Mouse (Mus musculus): ENCODE measurements around the gene Magi1. TPM values are rescaled to one million over a fixed set of nuclear protein-coding genes. Genes with fewer than 3 reads are reported as not detected.

The Magi1 gene
- total RNA-seq (2015; ENCODE audit: low replicate concordance) (not detected in 2 replicates), total RNA-seq (2017; ENCODE audit: low replicate concordance) (not detected in 2 replicates)

GRCm38 (mm10) chr6:94283318-94284061 is at the start of gene Magi1:
Gene Magi1, minus strand, starts transcription at chr6:94283917.
- no peak for ATAC-seq (replicated peaks; ENCODE audit: low FRiP score, poor library complexity, severe bottlenecking)

GRCm38 (mm10) chr6:94327143-94327542 is 43.4 kb upstream of the Magi1 start:
- ATAC-seq (replicated peaks; ENCODE audit: low FRiP score, poor library complexity, severe bottlenecking) = no peak

DNA sequence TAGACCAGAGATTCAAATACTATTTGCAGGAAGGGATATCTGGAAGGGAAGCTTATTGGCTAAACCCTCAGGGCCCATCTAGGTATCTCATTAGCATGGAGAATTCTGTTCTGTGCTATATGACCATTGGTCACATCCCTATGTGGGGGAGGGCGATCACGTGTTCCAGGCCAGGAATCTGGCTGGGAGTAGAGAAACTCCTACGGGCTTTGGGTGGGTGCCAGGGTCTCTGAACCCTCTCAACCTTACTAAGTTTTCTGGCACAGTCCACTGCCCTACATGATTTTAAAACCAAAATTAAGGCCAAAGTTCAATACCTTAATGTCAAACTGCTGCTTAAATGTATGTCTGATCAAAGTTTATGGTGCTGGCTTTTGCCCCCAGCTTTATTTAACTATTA is 33.2 kb upstream of the Magi1 start:
- ATAC-seq (replicated peaks; ENCODE audit: low FRiP score, poor library complexity, severe bottlenecking) = no peak

DNA sequence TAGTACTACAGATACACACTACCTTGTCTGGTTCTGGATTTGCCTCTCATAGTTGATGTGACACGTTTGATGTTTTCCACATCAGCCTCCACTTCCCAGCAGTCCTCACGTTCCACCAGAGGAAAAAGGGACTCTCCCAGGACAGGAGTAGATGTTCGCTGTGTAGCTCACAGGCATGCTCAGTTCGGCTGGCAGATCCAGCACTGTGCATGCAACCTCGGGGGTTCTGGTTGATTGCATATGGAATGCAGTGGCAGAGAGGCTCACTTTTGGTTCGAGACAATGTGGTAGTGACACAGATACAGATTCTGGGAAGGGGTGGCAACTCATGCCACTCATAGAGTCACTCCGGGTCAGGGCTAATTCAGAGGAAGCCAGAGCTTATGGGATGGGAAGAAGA is 28.6 kb upstream of the Magi1 start:
- ATAC-seq (replicated peaks; ENCODE audit: low FRiP score, poor library complexity, severe bottlenecking) = no peak

DNA sequence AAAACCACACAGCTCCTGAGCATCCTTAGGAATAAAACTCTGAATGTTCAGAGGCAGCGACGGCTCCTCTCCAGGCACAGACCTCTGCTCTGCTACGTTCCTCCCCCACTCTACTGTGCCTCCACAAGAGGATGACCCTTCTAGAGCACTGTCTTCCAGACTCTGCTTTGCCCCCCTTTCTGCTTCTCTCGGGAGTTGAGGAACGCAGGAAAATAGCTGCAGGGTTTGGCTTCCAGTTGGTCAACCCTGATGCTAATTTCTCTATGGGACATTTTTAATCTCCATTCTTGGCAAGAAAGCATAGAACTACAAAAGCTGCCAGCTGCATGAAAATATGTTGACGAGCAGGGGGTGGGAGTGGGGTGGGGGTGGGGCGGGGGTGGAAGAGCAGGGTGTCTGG is 24.8 kb upstream of the Magi1 start:
- ATAC-seq (replicated peaks; ENCODE audit: low FRiP score, poor library complexity, severe bottlenecking) = no peak

GRCm38 (mm10) chr6:94303512-94303911 is 19.8 kb upstream of the Magi1 start:
- ATAC-seq (replicated peaks; ENCODE audit: low FRiP score, poor library complexity, severe bottlenecking) = no peak

- ATAC-seq (replicated peaks; ENCODE audit: low FRiP score, poor library complexity, severe bottlenecking) = no peak
These were observed 18.1 kb upstream of the Magi1 start for GRCm38 (mm10) chr6:94301804-94302203.

DNA sequence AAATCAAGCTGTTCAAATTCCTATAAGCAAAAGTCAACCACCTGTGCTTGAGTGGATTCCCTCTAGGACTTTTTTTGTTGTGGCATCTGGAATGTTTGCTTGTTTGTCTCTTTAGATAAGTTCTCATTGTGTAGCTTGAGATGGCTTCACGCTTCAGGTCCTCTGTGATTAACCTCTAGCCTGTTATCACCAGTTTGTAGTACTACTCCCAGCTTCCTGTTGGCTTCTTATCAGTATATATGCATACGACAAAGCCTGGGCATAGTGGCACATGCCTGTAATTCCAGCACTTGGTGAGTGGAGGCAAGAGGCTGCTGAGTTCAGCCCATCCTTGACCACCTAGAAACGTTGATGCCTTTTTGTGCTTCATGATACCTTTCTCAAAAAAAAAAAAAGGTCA is 16.8 kb upstream of the Magi1 start:
- ATAC-seq (replicated peaks; ENCODE audit: low FRiP score, poor library complexity, severe bottlenecking) = no peak

DNA sequence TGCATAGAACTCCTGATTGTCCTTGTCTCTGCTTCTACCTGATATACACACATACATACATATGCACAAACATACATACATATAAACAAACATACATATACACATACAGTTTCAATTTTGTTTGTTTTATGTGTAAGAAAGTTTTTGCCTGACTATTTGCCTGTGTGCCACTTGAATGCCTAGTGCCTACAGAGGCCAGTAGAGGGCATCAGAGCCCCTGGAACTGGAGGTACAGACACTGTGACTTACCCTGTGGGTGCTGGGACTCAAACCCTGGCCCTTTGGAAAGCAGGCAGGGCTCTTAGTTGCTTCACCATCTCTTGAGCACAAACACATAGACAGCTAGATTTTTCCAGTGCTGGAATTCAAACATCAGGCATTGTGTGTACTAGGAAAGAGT is 3.7 kb upstream of the Magi1 start:
- ATAC-seq (replicated peaks; ENCODE audit: low FRiP score, poor library complexity, severe bottlenecking) = no peak

DNA sequence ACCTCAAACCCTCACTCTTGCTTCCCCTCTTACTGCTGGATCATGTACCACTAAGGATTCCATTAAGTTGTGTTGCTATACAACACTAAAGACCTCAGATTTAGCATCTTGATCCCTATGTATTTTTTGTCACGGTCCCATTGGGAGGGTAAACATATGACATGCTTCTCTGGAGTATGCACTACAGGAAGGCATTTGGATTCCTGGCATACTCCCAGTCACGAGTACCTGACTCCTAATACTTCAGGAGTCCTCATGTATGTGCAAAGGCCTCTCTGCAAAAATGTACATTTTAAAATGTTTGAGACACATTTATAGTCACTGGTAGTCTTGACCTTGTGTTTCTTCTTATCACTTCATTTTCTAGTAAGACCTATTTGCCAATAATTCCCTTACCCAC is 2.8 kb upstream of the Magi1 start:
- ATAC-seq (replicated peaks; ENCODE audit: low FRiP score, poor library complexity, severe bottlenecking) = no peak

DNA sequence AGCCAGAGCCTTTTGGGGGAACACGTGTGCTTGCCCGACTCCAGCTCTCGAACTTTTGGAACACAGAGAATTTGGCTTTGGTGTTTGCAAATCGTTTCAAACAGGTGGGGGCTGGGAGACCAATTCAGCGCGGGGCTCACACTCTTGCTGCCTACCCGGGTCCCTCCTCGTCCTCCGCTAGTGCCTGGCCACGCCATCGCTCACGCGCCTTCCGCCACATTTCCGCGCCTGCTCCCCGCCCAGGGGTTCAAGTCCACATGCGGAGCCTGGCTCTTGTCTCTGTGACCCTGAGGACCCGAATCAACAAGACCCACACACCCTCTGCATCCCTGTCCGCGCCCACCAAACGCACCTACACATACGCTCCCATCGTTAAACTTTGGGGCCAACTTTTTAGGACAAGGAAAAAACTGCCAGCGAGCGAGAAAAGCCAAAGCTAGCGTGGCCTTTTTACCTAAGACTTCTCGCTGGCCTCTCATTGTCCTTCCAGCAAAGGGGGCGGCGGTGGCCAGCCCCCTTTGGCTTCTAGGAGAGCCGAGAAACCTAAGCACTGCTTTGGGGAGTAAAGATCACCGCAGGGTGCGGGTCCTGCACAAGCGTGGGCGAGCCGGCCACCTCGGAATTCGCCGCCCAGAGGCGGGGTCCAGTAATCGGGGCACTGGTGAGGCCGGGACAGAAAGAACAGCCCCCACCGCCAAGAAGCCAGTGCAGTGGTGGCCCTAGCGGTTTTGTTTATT is 540 bp upstream of the Magi1 start:
- no peak for ATAC-seq (replicated peaks; ENCODE audit: low FRiP score, poor library complexity, severe bottlenecking)

GRCm38 (mm10) chr6:94282301-94283241 is 1.1 kb downstream of the Magi1 start:
- ATAC-seq (replicated peaks; ENCODE audit: low FRiP score, poor library complexity, severe bottlenecking) = no peak

GRCm38 (mm10) chr6:94281606-94282280 is 2.0 kb downstream of the Magi1 start:
- no peak for ATAC-seq (replicated peaks; ENCODE audit: low FRiP score, poor library complexity, severe bottlenecking)

GRCm38 (mm10) chr6:94273941-94274340 is 9.8 kb downstream of the Magi1 start:
- no peak for ATAC-seq (replicated peaks; ENCODE audit: low FRiP score, poor library complexity, severe bottlenecking)

- no peak for ATAC-seq (replicated peaks; ENCODE audit: low FRiP score, poor library complexity, severe bottlenecking)
These were observed 13.7 kb downstream of the Magi1 start for GRCm38 (mm10) chr6:94270001-94270400.

DNA sequence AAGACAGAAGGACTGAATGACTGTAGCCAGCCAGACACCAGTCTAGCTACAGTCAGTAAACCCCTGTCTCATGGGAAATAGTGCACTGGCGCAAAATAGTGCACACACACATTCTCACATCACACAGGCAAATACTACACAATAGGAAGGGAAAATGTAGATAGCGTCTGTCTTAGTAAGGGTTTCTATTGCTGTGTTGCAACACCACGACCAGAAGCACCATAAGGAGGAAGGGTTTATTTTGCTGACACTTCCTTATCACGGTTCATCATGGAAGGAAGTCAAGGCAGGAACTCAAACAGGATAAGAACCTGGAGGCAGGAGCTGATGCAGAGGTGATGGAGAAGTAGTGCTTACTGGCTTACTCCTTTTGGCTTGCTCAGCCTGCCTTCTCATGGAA is 14.5 kb downstream of the Magi1 start:
- ATAC-seq (replicated peaks; ENCODE audit: low FRiP score, poor library complexity, severe bottlenecking) = no peak

DNA sequence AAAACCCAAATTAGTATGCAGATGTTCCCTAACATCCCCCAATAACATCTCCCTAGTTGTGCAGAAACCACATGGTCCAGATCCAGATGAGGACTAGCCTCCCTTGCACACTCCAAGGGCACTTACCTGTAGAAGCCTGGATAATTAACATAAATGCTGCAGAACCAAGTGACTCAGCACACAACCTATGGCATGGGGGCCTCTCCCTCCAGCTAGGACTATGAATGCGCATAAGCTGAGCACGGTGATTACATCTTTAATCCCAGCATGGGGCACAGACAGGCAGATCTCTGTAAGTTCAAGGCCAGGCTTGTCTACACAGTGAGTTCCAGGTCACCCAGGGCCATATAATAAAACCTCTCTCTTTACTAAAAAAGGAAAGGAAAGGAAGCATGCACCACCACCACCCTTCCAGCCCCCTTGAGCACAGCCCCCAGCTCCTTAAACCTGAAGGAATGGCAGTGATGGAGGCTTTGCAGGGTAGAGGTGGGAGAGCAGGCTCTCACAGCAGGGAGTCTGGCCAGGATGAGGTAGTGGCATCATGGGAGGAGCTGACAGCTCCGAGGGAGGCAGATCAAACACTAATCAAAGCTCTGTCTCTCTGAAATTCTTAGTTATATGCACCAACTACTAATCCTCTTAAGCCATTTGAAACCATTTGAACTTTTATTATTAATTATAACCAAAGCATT is 18.3 kb downstream of the Magi1 start:
- ATAC-seq (replicated peaks; ENCODE audit: low FRiP score, poor library complexity, severe bottlenecking) = no peak

DNA sequence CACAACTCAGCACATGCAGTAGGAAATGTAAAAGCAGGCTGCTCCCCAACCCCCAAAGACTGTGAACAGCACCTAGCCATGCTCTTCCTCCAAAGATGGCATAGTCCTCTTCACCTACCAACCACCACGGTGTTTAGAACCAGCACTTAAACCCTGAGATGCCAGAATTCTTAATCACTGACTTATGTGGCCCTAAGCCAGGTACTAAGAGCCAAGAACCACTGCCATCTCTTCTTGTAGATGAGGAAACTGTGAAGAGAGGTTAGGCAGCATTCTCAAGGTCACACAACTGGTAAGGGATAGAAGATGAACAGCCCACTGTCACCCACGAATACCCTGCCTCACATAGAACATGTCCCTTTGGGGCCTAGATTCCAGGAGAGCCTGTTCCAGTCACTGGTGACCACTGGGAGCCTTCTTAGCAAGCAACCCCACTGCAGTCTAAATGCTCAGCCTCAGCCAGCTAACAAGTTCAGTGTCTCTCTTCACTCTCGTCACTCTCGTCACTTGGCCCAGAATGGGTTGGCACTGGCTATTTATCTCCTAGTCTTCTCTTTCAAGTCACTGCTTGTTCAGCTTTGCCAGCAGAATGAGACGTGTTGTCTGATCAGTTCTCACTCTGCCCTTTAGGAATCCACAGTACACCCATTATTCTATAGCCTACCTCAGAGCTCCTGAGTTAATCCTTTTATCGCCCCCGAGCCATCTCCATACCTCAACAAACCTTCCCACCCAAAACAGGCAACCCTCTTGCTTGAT is 19.4 kb downstream of the Magi1 start:
- ATAC-seq (replicated peaks; ENCODE audit: low FRiP score, poor library complexity, severe bottlenecking) = no peak

All from erythroblast, adult 5-6 weeks (primary cell).